Mouse (Mus musculus): Measurements from ENCODE around the gene Cebpz. TPM values are rescaled to one million over a fixed set of nuclear protein-coding genes. Genes with fewer than 3 reads are reported as not detected.

Gene Cebpz
- polyA plus RNA-seq (2012; ENCODE audit: low replicate concordance): 4.0 and 10.5 TPM in 2 replicates

GRCm38 (mm10) chr17:78936466-78937228, at the start of gene Cebpz, which contains the start of gene Ndufaf7:
Gene Cebpz, minus strand, starts transcription at chr17:78937066.
Gene Ndufaf7, plus strand, starts transcription at chr17:78937136.

GRCm38 (mm10) chr17:78916369-78916813, 20.5 kb downstream of the Cebpz start, which contains the start of gene Cebpzos:
Gene Cebpzos, plus strand, starts transcription at chr17:78916500.

GRCm38 (mm10) chr17:78906892-78907291, 30.0 kb downstream of the Cebpz start, which contains the start of gene Sult6b1:
Gene Sult6b1, minus strand, starts transcription at chr17:78906992.

GRCm38 (mm10) chr17:78882401-78883112, 54.3 kb downstream of the Cebpz start, which contains the start of gene Eif2ak2:
Gene Eif2ak2, minus strand, starts transcription at chr17:78882573.

Other genes starting within 250 kb of the Cebpz start
- gene Strn, start 199.9 kb downstream of the Cebpz start, polyA plus RNA-seq (2012; ENCODE audit: low replicate concordance): 2.1 TPM in 2 replicates
- gene Heatr5b, start 101.7 kb downstream of the Cebpz start, polyA plus RNA-seq (2012; ENCODE audit: low replicate concordance): 0.98 and 4.7 TPM in 2 replicates
- 0.30 and 2.5 TPM in 2 replicates for gene Gpatch11, start 101.5 kb downstream of the Cebpz start, polyA plus RNA-seq (2012; ENCODE audit: low replicate concordance)
- 3.7 and 8.2 TPM in 2 replicates for gene Eif2ak2, start 54.5 kb downstream of the Cebpz start, polyA plus RNA-seq (2012; ENCODE audit: low replicate concordance)
- gene Sult6b1, start 30.1 kb downstream of the Cebpz start, polyA plus RNA-seq (2012; ENCODE audit: low replicate concordance): not detected in 2 replicates
- gene Cebpzos, start 20.6 kb downstream of the Cebpz start, polyA plus RNA-seq (2012; ENCODE audit: low replicate concordance): 0.77 and 1.0 TPM in 2 replicates
- gene Ndufaf7, start 70 bp upstream of the Cebpz start, polyA plus RNA-seq (2012; ENCODE audit: low replicate concordance): 0.60 and 2.0 TPM in 2 replicates
- 0.08 and 0.23 TPM in 2 replicates for gene Prkd3, start 83.8 kb upstream of the Cebpz start, polyA plus RNA-seq (2012; ENCODE audit: low replicate concordance)
- gene Qpct, start 114.8 kb upstream of the Cebpz start, polyA plus RNA-seq (2012; ENCODE audit: low replicate concordance): not detected in 2 replicates

All from leukemia stem cell, adult 10-12 weeks (primary cell).